Mouse (Mus musculus) lung, postnatal 0 days (tissue): ENCODE measurements around the gene Vipr1.

ENCODE experiments used
- CTCF ChIP-seq: IDR thresholded peaks from 2 replicates; pipeline ENCODE4 v1.5.1; 2016; ENCODE audit warnings: antibody characterized with exemption, mild to moderate bottlenecking
- EP300 ChIP-seq: IDR thresholded peaks from 2 replicates; pipeline ENCODE4 v1.6.1; 2016; ENCODE audit warnings: antibody characterized with exemption, mild to moderate bottlenecking, control low read depth

DNA sequence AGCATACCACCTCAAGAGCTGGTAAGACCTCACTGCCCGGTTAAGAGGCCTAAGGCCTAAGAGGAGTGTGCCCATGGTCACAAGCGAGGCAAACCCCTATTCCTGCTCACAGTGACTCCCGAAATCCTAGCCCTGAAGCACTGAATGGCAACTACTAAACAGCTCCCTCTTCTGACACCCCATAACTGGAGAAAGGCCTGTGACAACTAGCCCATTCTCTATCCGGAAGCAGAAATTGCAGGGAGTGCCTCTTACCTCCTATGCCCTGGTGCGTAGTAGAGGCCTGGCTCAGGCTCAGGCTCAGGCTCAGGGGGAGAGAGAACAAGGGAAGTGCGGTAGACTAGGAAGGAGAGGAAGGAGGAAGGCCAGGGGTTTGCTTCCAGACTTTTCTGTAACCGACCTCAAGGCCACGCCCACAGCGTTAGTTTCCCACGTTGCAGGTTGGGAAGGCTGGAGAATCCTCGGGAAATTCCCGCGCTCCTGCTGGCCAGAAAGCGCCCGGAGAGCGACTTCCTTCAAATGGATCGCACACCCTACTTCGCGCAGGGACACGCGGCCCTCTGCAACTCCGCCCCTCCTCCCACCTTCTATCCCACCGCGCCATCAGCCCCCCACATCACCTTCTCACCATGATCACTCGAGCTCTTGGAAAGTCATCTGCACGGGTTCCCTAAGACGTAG is 1.1 kb upstream of the Vipr1 start:
- TF ChIP-seq EP300 (no peak), CTCF (no peak)
